Mouse (Mus musculus): Measurements from ENCODE around the gene Plxna1.

The Plxna1 gene

GRCm38 (mm10) chr6:89283095-89283494 is 79.3 kb downstream of the Plxna1 start:
- no peak for DNase-seq (ENCODE audit: low spot score)

- no peak for DNase-seq (ENCODE audit: low spot score)
Measured at GRCm38 (mm10) chr6:89282626-89283025, 79.8 kb downstream of the Plxna1 start.

DNA sequence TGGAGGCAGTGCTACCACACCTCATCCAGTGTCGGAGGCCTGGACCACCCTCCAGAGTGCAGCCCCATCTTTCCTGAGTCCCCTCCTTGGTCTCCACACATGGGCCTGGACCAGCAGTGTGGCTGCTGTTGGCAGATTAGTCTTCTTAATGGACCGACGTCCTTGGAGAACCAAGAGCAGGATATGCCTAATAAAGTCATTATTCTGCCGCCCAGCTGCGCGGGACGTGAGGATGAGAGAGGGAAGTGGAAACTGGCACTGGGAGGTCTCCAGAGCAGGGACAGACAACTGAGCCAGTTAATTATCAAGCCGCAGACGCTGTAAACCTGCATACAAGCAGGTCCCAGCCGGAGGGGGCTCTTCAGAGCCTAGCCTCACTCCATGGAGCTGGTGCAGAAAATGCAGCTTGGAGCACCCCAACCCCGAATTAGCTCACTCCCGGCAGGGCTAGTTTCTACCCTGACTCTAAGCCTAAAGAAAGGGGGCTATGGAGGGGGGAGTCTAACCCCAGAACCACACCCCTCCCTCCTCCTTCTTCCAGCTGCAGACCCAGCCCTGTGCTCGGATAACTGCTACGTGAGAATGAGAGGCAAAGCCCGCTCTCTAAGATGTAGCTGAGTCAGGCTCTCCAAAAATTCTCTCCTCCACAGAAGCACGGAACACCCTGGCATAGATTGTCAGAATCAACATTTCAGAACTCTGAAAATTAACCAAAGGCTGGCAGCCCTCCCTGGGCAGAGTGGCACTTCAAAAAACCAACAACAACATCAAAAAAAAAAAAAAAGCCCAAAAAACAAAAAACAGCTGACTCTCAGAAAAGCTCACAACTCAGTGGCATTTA is 80.7 kb downstream of the Plxna1 start:
- peak; percentile 58 for DNase-seq (ENCODE audit: low spot score)

DNA sequence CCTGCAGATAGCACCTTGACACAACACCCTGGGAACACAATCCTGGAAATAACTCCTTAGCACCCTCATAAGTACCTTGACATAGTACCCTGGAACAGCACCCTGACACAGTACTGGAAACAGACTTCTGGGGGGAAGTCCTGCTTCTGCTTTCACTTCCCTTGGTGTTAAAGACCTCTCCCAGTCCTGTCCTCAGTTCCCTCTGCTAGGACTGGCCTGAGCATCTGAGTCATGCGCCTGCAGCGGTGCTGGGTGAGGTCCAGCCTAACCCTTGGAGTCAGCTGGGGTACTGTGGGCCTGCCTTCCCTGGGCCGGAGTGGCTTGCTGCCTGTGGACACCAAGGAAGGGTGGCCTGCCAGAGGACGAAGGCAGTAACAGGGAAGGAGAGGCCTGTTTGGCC is 81.9 kb downstream of the Plxna1 start:
- DNase-seq (ENCODE audit: low spot score) = no peak

GRCm38 (mm10) chr6:89271731-89272475 is 90.5 kb downstream of the Plxna1 start:
- DNase-seq (ENCODE audit: low spot score) = no peak

GRCm38 (mm10) chr6:89267181-89267580 is 95.2 kb downstream of the Plxna1 start:
- no peak for DNase-seq (ENCODE audit: low spot score)

Measured in yolk sac, embryonic 10.5 days (tissue).